Mouse (Mus musculus) hindbrain, embryonic 11.5 days (tissue): Measurements from ENCODE around the gene AA986860. TPM values are rescaled to one million over a fixed set of nuclear protein-coding genes. Genes with fewer than 3 reads are reported as not detected.

ENCODE experiments used
- ATAC-seq: fragments of 200-750 bp; cut with Nextera tagmentation; 2 replicates; pipeline ENCODE4 v1.8.0; 2017; ENCODE audit warnings: mild to moderate bottlenecking, moderate TSS enrichment, moderate library complexity; ENCODE audit not compliant: low FRiP score
- DNase-seq: peaks from one replicate; pipeline ENCODE4 v3.0.0-alpha.2; 2015; ENCODE audit warnings: low spot score
- H3K27ac ChIP-seq: fragments of 300-500 bp; sonication (generic); 2 replicates; pipeline ENCODE4 v1.5.1; 2014; ENCODE audit warnings: mild to moderate bottlenecking, low read depth, low read length
- H3K27me3 ChIP-seq: fragments of 300-500 bp; sonication (generic); 2 replicates; pipeline ENCODE4 v1.6.1; 2014; ENCODE audit warnings: mild to moderate bottlenecking, low read length, moderate library complexity, mixed read lengths; ENCODE audit not compliant: control insufficient read depth, insufficient read depth
- H3K36me3 ChIP-seq: fragments of 300-500 bp; sonication (generic); 2 replicates; pipeline ENCODE4 v1.6.1; 2014; ENCODE audit warnings: mild to moderate bottlenecking, low read length, moderate library complexity, mixed read lengths; ENCODE audit not compliant: control insufficient read depth, insufficient read depth
- H3K4me1 ChIP-seq: fragments of 300-500 bp; sonication (generic); replicated peaks from 2 replicates; pipeline ENCODE4 v1.6.1; 2014; ENCODE audit warnings: low read length, mixed read lengths; ENCODE audit not compliant: control insufficient read depth, insufficient read depth
- H3K4me2 ChIP-seq: fragments of 300-500 bp; sonication (generic); replicated peaks from 2 replicates; pipeline ENCODE4 v1.6.1; 2014; ENCODE audit warnings: mild to moderate bottlenecking, low read depth, low read length
- H3K4me3 ChIP-seq: fragments of 300-500 bp; sonication (generic); 2 replicates; pipeline ENCODE4 v1.5.1; 2014; ENCODE audit warnings: low read depth, low read length
- H3K9ac ChIP-seq: fragments of 300-500 bp; sonication (generic); 2 replicates; pipeline ENCODE4 v1.6.1; 2014; ENCODE audit warnings: low read depth, low read length
- H3K9me3 ChIP-seq: fragments of 300-500 bp; sonication (generic); 2 replicates; pipeline ENCODE4 v1.6.1; 2016; ENCODE audit warnings: low read length; ENCODE audit not compliant: control insufficient read depth
- WGBS: fragments of 180-500 bp; shearing (Covaris S2); extraction: QIAGEN DNeasy Blood & Tissue Kit; methylation state at CpG from one replicate; pipeline ENCODE4 v1.1.7; 2014; 5-methylcytosine and 5-hydroxymethylcytosine counted together
- polyA plus RNA-seq: library from polyadenylated mRNA; unstranded; fragments of >200 nt; fragmentation: Nextera tagmentation; extraction: Ambion mirVana; gene quantifications from 2 replicates; pipeline ENCODE4 v1.2.1, GENCODE M21; 2014

Gene AA986860
- polyA plus RNA-seq, 1 experiment from 2014 or later = 0.79 TPM

- no peak for DNase-seq
- H3K27ac ChIP-seq = no peak within 1 kb of the TSS
- no peaks in the 10 kb centered on the region for H3K9me3 ChIP-seq
- H3K9ac ChIP-seq = no peak within 1 kb of the TSS
- H3K36me3 ChIP-seq = no peaks in the 10 kb centered on the region
- no peak within 1 kb of the TSS for H3K4me2 ChIP-seq
- 86% methylated on average over 2 of the region's 2 CpGs for WGBS
- H3K27me3 ChIP-seq = no peaks in the 10 kb centered on the region
- ATAC-seq = no peak
- no peaks in the 10 kb centered on the region for H3K4me1 ChIP-seq
- H3K4me3 ChIP-seq = no peak within 1 kb of the TSS
Measured at GRCm38 (mm10) chr1:130729153-130729552, 2.6 kb upstream of the AA986860 start, which contains the start of gene Pfkfb2. TSS of gene Pfkfb2 (minus strand) at chr1:130729253.

- H3K4me1 ChIP-seq = no peaks in the 10 kb centered on the region
- no peaks in the 10 kb centered on the region for H3K27me3 ChIP-seq
- DNase-seq = no peak
- H3K4me2 ChIP-seq = no peak overlapping the region
- H3K4me3 ChIP-seq = no peak overlapping the region
- H3K36me3 ChIP-seq = no peaks in the 10 kb centered on the region
- no peaks in the 10 kb centered on the region for H3K9me3 ChIP-seq
- no peak overlapping the region for H3K27ac ChIP-seq
- no peak for ATAC-seq
- no peak overlapping the region for H3K9ac ChIP-seq
- 90% methylated on average over 13 of the region's 13 CpGs for WGBS
Measured at GRCm38 (mm10) chr1:130732706-130733658, 1.2 kb downstream of the AA986860 start.

GRCm38 (mm10) chr1:130733671-130734070 is 1.9 kb downstream of the AA986860 start:
- 88% methylated on average over 4 of the region's 4 CpGs for WGBS
- H3K4me2 ChIP-seq = no peak overlapping the region
- H3K4me3 ChIP-seq = no peak overlapping the region
- H3K4me1 ChIP-seq = no peaks in the 10 kb centered on the region
- no peaks in the 10 kb centered on the region for H3K9me3 ChIP-seq
- ATAC-seq = no peak
- no peak for DNase-seq
- no peaks in the 10 kb centered on the region for H3K27me3 ChIP-seq
- no peak overlapping the region for H3K27ac ChIP-seq
- no peak overlapping the region for H3K9ac ChIP-seq
- H3K36me3 ChIP-seq = no peaks in the 10 kb centered on the region

GRCm38 (mm10) chr1:130734452-130734851 is 2.7 kb downstream of the AA986860 start:
- Histone ChIP-seq H3K27ac (no peak overlapping the region), H3K27me3 (no peaks in the 10 kb centered on the region), H3K9ac (no peak overlapping the region), H3K4me2 (no peak overlapping the region), H3K9me3 (no peaks in the 10 kb centered on the region), H3K36me3 (no peaks in the 10 kb centered on the region), H3K4me1 (no peaks in the 10 kb centered on the region), H3K4me3 (no peak overlapping the region)
- no peak for DNase-seq
- 77% methylated on average over 5 of the region's 5 CpGs for WGBS
- no peak for ATAC-seq

GRCm38 (mm10) chr1:130734852-130735251 is 3.1 kb downstream of the AA986860 start:
- no peak overlapping the region for H3K4me2 ChIP-seq
- H3K27me3 ChIP-seq = no peaks in the 10 kb centered on the region
- H3K4me1 ChIP-seq = no peaks in the 10 kb centered on the region
- H3K36me3 ChIP-seq = no peaks in the 10 kb centered on the region
- H3K27ac ChIP-seq = no peak overlapping the region
- ATAC-seq = no peak
- WGBS = 83% methylated on average over 8 of the region's 8 CpGs
- no peak overlapping the region for H3K4me3 ChIP-seq
- no peaks in the 10 kb centered on the region for H3K9me3 ChIP-seq
- no peak for DNase-seq
- no peak overlapping the region for H3K9ac ChIP-seq

- peak; percentile 49; the same call in 1 of the 2 replicates for ATAC-seq
- H3K4me1 ChIP-seq = no peaks in the 10 kb centered on the region
- 30% methylated on average over 11 of the region's 11 CpGs for WGBS
Measured at GRCm38 (mm10) chr1:130737411-130737881, 5.7 kb downstream of the AA986860 start.

GRCm38 (mm10) chr1:130737916-130738315 is 6.1 kb downstream of the AA986860 start:
- Histone ChIP-seq H3K36me3 (no peaks in the 10 kb centered on the region), H3K27ac (no peak overlapping the region), H3K4me3 (no peak overlapping the region), H3K27me3 (no peaks in the 10 kb centered on the region), H3K9me3 (no peaks in the 10 kb centered on the region), H3K9ac (no peak overlapping the region), H3K4me2 (no peak overlapping the region), H3K4me1 (no peaks in the 10 kb centered on the region)
- 88% methylated on average over 7 of the region's 7 CpGs for WGBS
- ATAC-seq (no peak), DNase-seq (no peak)

More at GRCm38 (mm10) chr1:130737411-130737881, 5.7 kb downstream of the AA986860 start:
- no peaks in the 10 kb centered on the region for H3K9me3 ChIP-seq
- H3K4me3 ChIP-seq = no peak overlapping the region
- H3K27ac ChIP-seq = no peak overlapping the region
- DNase-seq = no peak
- no peak overlapping the region for H3K9ac ChIP-seq
- H3K27me3 ChIP-seq = no peaks in the 10 kb centered on the region
- H3K4me2 ChIP-seq = no peak overlapping the region
- no peaks in the 10 kb centered on the region for H3K36me3 ChIP-seq

- no peak overlapping the region for H3K27ac ChIP-seq
- 87% methylated on average over 3 of the region's 3 CpGs for WGBS
Measured at GRCm38 (mm10) chr1:130738551-130739106, 6.9 kb downstream of the AA986860 start.

More at GRCm38 (mm10) chr1:130738551-130739106, 6.9 kb downstream of the AA986860 start:
- no peak overlapping the region for H3K4me3 ChIP-seq
- no peaks in the 10 kb centered on the region for H3K4me1 ChIP-seq
- no peak for ATAC-seq
- no peaks in the 10 kb centered on the region for H3K9me3 ChIP-seq
- H3K9ac ChIP-seq = no peak overlapping the region
- H3K4me2 ChIP-seq = no peak overlapping the region
- DNase-seq = no peak
- no peaks in the 10 kb centered on the region for H3K27me3 ChIP-seq
- no peaks in the 10 kb centered on the region for H3K36me3 ChIP-seq
